Mouse (Mus musculus): ENCODE results near the gene Snx29. TPM values are rescaled to one million over a fixed set of nuclear protein-coding genes. Genes with fewer than 3 reads are reported as not detected.
A peak's percentile ranks its signal among the peaks of the same experiment; 100 is the strongest.
"Not testable (repeated sequence)": the region's sequence is repeated elsewhere in the genome, so short reads cannot be mapped to it uniquely, and the experiment has no call there.

The Snx29 gene
- total RNA-seq, 2 experiments from 2014 or later, result 10.5 to 11.4 TPM

DNA sequence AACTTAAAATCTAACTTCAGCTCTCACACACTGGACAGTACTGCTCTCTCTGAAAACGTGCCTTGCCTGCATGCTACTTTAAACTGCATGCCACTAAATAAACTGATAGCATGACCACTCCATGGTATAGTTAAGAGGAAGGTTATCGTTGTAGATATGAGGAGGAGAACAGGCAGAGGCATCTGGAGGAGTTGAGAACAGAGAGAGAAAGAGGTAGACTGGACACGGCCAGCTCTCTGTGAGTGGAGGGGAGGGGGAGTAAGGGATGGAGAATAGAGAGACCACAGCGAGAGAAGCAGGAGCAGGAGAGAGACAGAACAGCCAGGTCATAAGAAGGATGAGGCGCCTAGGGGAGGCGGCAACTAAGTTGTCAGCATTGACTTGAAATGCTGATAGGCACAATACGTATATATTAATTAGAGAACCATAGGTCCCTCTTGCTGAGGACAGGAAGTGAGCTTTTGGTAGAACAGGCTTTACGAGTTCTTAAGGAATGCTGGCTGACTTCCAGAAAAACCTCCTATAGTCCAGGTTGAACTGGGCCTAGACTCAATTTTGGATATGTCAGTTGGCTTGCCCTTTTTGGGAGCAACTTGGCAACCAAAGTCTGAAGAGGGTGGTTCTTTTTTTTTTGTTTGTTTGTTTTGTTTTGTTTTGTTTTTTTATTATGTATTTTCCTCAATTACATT is 85.4 kb downstream of the Snx29 start:
- DNase-seq, result no peak

DNA sequence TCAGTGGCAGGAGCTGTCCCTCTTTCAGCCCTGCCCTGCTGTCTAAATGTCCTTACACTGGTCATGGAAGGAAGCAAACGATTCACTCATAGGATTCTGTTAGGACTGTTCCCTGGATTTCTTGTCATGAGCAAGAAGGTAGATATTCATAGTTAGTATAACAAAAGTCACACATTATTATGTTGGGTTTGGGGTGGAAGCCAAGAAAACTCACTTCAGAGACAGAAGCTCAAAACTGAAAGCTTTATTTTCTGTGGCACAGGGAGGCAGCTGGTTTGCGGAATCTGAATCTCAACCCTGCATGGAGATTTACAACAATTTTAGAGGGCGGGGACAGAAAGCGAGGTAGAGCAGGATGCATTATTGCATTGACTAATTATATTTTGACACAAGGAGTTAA is 86.0 kb downstream of the Snx29 start:
- no peak for DNase-seq

DNA sequence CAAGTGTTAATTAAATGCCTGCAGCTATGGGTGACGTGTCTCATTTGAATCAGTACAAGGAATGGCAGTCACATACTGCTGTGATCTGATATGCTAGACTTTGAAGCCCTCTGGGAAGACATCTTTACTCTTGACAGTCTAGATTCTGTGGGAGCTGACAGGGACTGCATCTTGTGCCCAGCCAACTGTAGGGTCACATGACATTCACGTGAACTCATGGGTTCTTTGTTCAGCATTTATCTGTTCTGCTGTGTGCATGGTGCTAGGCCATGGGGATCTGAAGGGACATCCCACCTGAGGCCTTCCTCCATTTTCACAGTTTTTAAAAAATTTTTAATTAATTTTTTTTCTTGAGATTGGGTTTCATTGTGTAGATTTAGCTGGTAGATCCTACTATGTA is 91.9 kb downstream of the Snx29 start:
- no peak for DNase-seq

DNA sequence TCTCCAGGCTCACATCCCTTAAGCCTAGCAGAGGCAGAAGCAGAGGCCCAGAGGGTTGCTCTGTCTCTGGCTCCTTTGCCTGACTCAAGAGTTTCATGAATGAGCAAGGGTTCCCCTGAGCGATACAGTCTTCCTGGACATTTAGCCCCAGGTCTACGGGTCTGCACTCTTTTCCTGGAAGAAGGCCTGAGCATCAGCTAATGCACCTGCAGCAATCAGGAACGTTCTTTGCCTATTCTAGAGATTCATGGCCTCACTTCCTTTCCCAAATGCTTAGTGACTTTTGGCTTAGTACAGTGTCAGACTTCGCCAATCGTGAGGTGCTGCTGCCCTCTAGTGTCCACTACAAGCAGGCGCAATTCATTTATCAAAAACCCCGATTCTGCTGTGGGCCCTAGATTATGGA is 95.5 kb downstream of the Snx29 start:
- DNase-seq, result peak; percentile 63 to 75

DNA sequence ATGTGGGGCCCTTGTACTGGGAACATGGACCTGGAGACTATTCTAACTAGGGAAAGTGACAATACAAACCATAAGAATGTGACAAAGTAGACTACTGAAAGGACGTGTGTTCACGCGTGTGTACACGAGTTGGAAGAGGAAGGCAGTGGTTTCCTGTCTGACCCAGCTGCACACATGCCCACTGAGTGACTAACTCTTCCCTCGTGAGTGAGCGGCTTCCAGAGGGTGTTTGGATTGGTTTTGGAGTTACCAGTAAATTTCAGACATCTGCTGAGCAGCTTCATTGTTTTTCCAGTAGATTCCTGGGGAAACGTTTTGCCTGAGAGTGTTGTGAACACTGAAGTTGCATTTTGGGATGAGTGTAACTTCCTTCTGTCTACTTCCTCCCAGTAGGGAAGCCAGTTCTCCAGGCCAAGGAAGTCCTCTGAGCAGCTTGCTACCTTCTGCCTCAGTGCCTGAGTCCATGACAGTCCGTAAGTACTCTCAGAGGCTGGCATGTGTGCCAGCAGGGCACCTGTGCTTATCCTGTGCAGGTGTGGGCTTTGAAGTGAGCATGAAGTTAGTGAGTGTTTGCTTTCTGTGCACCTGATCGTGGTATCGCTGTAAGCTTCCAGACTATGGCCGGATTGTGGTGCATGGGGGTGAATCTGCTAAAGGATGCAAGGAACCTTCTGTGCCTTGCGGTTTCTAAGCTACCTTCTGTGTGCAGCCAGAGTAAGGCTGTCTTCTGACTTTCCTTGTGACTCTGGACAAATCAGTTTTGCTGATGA is 97.8 kb downstream of the Snx29 start:
- no peak for DNase-seq

DNA sequence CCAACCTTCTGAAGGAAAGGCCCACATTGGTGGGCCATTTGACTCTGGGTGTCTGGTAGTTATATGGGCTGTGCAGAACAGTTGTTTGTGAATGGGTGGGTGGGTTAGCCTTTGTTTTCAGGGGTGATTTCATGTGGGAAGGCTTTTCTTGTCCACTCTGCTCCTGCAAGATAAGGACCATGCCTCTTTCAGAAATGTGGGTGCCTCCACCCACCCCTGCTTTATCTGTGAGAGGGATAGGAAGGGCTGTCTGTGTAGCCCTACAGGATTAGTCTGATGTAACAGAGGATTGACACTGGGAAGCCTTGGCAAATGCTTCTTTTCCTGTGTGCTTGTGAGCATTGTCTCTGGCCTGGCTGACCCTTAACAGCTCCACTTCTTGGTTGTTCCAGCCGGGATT is 99.5 kb downstream of the Snx29 start:
- no peak for DNase-seq

DNA sequence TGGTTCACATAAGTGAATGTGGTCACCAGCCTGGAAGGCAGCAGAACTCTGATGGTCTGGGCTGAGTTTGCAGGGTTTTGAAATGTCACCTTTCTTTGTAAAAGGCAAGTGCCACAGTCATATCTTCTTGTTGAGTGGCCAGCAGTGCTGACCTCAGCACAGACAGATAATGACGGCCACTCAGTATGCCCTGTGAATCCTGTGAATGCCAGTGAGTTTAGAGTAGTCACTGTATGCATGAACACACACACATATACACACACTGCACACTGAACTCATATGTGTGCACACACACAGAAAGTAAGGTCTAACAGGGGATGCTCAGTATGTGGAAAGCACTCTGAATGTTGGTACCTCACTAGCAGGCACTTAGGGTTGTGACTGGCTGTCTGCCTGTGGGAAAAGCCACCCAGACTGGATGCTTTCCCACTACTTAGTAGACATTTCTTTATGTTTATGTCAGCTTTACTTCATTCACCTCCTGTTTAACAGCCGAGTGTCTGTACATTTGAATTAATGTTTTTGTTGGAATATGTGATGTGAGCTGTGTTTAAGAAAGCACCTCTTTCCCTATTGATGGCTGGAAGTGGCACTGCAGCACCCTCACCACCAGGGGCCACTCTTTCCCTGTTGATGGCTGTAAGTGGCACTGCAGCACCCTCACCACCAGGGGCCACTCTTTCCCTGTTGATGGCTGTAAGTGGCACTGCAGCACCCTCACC is 100.3 kb downstream of the Snx29 start:
- DNase-seq, result no peak

DNA sequence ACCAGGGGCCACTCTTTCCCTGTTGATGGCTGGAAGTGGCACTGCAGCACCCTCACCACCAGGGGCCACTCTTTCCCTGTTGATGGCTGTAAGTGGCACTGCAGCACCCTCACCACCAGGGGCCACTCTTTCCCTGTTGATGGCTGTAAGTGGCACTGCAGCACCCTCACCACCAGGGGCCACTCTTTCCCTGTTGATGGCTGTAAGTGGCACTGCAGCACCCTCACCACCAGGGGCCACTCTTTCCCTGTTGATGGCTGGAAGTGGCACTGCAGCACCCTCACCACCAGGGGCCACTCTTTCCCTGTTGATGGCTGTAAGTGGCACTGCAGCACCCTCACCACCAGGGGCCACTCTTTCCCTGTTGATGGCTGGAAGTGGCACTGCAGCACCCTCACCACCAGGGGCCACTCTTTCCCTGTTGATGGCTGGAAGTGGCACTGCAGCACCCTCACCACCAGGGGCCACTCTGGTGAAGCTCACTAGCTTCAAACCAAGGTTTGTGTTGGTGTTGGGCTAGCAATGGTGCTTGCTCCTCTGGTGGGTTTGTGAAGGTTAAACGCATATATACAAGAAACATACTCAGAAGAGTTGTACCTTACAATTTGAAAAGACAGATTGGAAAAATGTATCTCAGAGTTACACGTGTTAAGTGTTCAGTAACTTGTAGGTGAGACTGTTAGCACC is 101.0 kb downstream of the Snx29 start:
- peak in 1 of 2 experiments; percentile 51 for DNase-seq

DNA sequence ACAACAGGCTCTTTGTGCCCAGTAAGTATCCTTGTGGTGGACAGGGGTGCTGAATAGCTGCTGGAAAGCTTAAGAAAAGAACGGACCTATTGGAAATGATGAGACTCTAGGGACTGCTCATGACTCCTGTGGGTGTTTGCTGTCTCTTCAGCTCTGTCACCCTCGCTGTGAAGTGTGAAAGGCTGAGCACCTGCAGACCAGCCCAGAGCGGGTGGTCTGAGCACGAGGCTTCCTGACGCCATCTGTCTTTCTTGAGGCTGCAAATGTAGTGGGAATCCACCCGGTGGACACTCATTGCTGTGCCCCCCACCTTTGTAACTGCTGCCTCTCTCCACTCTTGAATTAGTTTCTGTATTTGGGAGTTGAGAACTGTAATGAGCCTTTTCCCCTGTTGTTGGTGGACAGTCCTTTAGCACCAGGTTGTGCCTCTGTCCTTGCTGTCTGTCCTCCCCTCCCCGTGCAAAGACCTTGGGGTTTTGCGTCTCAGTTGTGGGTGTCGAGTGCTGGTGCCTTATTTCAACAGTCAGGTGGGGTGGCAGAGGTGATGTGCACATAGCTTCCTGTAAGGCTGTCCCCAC is 101.9 kb downstream of the Snx29 start:
- no peak for DNase-seq

DNA sequence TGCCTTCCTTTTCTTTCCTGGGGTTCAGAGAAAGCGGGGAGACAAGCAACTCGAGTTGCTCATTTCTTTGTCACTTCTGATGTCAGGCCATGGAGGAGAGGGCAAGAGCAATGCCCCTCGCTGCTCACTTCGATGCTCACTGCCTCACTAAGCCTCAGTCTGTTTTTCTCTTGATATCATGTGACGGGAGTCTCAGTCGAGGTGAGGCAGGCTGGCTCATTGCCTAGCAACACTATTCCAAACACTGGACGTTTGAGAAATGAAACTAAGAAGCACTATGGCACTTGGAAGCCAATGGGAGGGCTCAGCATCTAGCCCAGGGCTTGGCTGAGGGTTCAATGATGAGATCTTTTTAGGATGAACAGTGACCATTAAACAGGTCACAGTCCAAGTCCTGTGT is 102.6 kb downstream of the Snx29 start:
- DNase-seq, result no peak

DNA sequence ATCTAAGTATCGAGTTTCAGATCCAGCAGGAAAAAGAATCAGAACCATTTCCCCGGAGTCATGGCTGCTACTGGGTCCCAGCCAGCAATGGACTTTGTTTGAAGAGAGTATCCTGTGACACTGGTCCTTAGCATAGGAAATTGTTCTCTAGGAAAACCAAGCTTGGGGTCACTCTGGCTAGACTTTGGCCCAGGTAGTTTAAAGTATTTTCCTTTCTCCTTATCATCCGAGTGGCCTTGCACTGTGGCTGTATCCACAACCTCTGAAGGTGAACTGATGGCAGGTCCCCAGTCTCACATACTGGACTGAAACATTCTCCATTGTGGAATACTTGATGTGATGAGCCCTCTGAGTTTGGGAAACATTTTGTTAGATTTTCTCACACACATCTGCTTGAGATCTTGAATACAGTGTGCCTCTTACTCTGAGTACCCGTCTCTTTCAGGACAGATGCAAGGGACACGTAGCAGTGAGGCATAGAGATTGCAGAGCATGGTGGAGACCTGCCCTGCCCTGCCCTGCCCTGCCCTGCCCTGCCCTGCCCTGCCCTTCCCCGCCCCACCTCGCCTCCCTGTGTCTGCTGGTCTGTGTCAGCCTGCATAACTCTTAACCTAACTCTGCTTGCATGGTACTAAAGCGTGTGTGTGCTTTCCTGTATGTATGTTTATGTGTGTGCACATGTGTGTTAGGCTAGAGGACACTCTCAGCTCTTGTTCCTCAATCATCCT is 104.3 kb downstream of the Snx29 start:
- no peak for DNase-seq

DNA sequence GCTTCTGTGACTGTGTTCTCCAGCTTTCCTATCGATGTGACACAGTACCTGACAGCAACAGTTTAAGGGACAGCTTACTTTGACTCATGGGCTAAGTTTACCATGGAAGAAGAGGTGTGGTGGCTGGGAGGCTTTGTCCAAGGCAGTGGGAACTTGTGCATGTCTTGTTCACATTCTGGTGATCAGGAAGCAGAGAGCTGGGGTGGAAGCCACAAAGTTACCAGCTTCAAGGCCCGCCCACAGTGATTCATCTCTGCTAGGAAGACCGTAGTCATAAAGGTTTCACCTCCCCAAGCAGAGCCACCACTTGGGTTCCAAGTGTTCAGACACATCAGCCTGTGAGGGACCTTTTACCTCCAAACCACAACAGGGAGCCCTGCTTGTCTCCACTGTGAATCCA is 107.1 kb downstream of the Snx29 start:
- DNase-seq, result no peak

DNA sequence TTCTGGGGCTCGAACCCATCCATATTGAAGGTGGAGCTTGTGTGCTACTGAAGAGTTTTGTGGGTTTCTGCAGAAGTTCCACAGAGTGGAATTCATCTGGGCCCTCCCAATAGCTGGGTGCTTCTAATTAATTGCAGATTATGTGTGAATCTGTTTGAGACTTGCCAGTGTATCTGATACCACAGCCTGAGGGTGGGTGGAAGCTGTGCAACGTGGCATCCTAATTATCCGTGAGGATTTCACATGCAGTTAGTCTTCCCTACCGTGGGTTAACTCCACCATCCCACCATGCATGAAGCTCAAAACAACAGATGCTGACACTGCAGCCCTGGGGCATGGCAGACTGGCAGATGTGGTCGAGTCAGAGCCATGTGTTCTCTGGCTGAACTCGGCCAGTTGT is 107.8 kb downstream of the Snx29 start:
- no peak for DNase-seq

DNA sequence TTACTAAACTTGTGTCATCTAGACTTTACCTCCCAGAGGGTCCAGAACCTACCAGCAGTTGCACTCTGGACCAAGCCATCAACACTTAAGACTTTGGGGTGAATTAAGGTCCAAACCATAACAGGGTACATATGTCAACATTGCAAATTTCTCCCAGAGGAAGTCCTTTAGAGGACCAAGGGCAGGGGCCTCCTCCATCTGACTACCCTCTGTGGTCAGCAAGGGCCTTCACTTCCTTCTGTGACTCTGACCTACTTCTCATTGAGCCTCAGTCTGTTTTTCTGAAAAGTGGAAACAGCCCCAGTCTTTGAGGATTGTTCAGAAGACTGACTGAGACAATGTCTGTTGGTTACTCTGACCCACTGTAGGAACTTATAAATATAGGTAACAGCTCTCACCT is 111.1 kb downstream of the Snx29 start:
- DNase-seq, result no peak

DNA sequence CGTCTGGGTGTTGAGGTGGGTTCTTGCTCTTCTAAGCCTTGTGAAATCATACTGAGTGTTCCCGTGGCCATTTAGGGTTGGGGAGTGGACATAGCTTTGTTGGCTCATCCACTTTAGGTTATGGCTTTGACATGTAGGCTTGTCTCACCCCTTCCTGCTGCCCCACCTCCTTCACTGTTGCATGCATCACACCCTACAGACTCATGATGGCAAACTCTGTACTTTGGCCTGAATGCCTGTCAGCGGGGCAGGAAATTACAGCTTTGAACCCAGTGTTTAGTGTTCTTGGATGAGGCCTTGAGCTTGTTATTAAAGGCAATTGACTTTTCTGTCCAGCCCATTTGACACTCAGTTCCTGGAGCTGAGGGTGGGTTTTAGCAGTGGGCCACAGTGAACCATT is 114.9 kb downstream of the Snx29 start:
- no peak for DNase-seq

DNA sequence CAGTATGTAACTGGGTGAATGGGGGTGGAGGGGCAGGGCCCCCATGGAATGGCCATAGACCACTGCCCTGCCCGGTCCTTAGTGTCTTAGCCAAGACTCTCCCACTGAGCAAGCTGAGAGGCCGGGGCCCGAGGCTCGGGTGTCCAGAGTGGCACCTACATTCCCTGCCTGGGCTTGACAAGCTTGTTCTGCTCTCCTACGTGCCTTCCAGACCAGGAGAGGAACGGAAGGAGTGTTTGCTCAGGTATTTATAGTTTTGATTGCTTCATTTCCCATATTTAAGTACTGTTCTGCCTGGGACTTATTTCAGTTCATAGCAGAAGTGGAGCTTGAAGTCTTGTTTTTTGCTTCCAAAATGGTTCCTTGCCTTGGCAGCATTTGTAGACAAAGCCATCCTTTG is 116.7 kb downstream of the Snx29 start:
- no peak for DNase-seq

DNA sequence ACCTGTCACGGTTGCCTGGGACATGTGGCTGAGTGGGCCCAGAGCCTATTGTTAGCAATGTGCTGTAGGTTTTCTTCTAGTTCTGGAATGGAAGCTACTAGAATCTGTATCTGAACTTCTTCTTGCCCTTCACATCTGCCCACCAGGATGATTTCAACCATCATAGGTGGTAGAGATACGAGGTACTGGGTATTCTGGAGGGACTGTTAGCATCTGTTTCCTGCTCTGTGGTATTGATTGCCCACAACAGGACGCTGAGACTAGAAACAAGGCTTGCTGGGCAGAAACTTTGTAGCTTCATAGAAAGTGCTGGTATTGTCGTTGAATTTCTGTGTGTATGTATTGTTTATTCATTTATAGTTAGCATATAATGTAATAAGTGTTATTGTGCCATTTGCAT is 118.9 kb downstream of the Snx29 start:
- DNase-seq, result no peak

DNA sequence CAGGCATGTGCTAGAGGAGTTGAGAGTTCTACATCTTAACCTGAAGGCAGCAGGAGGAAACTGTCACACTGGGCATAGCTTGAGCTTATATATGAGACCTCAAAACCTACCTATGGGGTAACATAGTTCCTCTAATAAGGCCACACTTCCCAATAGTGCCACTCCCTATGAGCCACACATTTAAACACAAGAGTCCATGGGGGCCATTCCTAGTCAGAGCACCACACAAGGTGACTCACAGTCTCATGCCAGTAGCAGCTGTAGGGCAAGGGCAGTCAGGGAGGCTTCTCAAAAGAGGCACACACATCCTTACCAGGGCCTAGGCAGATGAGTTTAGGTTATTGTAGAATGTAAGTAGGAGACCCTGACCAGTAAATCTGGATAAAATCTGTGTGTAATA is 119.8 kb downstream of the Snx29 start:
- no peak for DNase-seq

DNA sequence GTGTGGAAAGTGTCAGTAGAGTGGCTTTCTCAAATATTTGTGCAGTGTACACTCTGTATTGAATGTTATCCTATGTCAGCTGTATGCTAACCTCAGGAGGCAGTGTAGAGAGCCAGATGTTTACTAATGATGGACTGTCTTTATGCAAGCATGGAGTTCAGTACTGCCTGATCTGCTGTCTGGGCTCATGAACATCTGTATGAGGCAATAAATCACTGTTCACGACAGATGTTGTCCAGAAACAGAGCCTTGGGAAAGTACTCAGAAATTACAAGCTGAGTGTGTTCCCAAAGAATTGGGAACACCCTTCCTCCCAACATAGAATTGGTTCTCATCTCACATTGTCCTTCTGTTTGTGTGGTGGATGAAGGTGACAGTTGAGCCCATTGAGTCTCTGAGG is 121.9 kb downstream of the Snx29 start:
- DNase-seq, result no peak

DNA sequence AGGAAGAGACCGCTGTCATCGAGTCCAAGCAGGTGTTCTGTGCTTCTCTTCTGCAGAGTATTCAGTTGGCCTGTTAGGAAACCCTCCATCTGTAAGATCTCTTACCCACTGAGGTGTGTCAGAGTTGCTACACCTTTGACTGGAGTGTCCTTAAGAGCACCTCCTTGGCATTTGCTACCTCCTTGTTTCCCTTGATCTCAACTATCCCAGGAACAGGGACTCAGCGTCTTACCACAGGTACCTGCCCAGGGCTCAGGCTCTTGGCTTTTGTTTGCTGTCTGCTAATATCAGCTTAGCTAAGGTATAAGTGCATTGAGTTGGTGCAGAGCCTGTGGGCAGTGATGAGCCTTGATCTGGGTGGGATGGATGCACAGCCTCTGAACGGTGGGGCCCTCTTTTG is 124.3 kb downstream of the Snx29 start:
- DNase-seq, result no peak

DNA sequence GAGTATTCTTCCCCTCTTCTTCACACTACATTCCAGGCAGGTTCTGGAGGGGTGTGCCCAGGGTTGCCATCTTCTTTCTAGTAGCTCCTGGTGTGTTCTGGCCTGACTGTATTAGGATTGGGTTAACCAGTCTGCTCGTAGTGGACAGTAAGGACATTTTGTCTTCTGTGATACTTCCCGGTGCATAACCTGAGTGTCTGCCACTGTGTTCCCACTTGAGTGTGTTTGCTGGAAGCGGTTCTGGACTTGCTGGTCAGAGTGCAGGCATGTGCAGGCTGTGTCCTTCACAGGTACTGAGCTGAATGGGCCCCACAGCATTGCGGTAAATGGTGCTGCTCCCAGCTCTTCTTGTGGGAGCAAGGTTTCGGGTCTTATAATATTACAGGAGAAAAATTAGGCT is 125.2 kb downstream of the Snx29 start:
- DNase-seq, result no peak

DNA sequence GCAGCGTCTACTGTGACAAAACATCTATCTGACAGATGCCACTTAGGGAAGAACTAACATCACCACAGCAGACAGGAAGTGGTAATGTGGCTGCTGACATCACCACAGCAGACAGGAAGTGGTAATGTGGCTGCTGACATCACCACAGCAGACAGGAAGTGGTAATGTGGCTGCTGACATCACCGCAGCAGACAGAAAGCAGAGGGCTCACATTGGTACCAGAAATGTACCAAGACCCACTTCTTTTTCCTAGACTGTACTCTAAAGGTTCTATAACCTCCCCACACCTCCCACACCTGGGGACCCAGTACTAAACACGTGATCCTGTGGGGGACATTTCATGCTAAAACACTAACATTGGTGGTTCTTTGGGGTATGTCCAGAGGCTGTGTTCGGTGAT is 126.0 kb downstream of the Snx29 start:
- DNase-seq, result not testable (repeated sequence)

Data from heart, adult 18-20 months (tissue).